ENCODE assay signal across 10 mouse cellular contexts in genomic region chr1:171096110-171096964, GRCm38 (mm10). TPM values are rescaled to one million over a fixed set of nuclear protein-coding genes. Genes with fewer than 3 reads are reported as not detected.
DNase-seq lines count a peak whose midpoint lies in the region; ATAC-seq lines count a peak whose summit lies in the region.
"Had no signal": no experiment of that assay in that cellular context is flagged by ENCODE, and none has a peak within 500 bp of the region (broad histone marks: within the 10 kb centered on the region; RNA-seq: fewer than 3 reads in every experiment).

No protein-coding gene starts in this region.

- H3K36me3 ChIP-seq in kidney, embryonic 15.5 days = no peaks in the 10 kb centered on the region
- no peaks in the 10 kb centered on the region for H3K36me3 ChIP-seq in embryonic facial prominence, embryonic 13.5 days
- no peaks in the 10 kb centered on the region for H3K36me3 ChIP-seq in liver, embryonic 15.5 days (replicated peaks)

- H3K4me1 ChIP-seq in kidney, embryonic 15.5 days = peaks cover 21% of the 10 kb centered on the region
- H3K4me1 ChIP-seq in embryonic facial prominence, embryonic 13.5 days = peaks cover 8% of the 10 kb centered on the region
- peaks cover 51% of the 10 kb centered on the region for H3K4me1 ChIP-seq in liver, embryonic 15.5 days (replicated peaks)

- peak overlapping the region; percentile 20; the same call in 1 of the 2 replicates for H3K4me3 ChIP-seq in kidney, embryonic 15.5 days (replicated peaks)
- H3K4me3 ChIP-seq in embryonic facial prominence, embryonic 13.5 days = no peak overlapping the region
- H3K4me3 ChIP-seq in liver, embryonic 15.5 days (replicated peaks) = no peak overlapping the region

- peak overlapping the region; percentile 45; the same call in 1 of the 2 replicates for H3K27ac ChIP-seq in kidney, embryonic 15.5 days
- H3K27ac ChIP-seq in embryonic facial prominence, embryonic 13.5 days = no peak overlapping the region; the same call in 1 of the 2 replicates
- no peak overlapping the region for H3K27ac ChIP-seq in liver, embryonic 15.5 days (replicated peaks)

- peak overlapping the region; percentile 47 for H3K4me2 ChIP-seq in kidney, embryonic 15.5 days
- peak overlapping the region; percentile 28 for H3K4me2 ChIP-seq in embryonic facial prominence, embryonic 13.5 days
- peak overlapping the region; percentile 20 for H3K4me2 ChIP-seq in liver, embryonic 15.5 days

- 20% methylated on average over 10 of the region's 10 CpGs for WGBS in kidney, embryonic 15.5 days
- 23% methylated on average over 10 of the region's 10 CpGs for WGBS in embryonic facial prominence, embryonic 13.5 days
- whole genome bisulfite sequencing in liver, embryonic 15.5 days (ENCODE audit: insufficient replicate concordance) = 38% methylated on average over 10 of the region's 10 CpGs

- no peak overlapping the region for H3K9ac ChIP-seq in kidney, embryonic 15.5 days
- H3K9ac ChIP-seq in embryonic facial prominence, embryonic 13.5 days = no peak overlapping the region
- H3K9ac ChIP-seq in liver, embryonic 15.5 days = no peak overlapping the region

- peak; percentile 68 for ATAC-seq in kidney, embryonic 15.5 days (replicated peaks; ENCODE audit: low FRiP score)
- no peak for ATAC-seq in embryonic facial prominence, embryonic 13.5 days (ENCODE audit: insufficient number of reproducible peaks, insufficient read depth, low FRiP score, low TSS enrichment, low read depth)
- ATAC-seq in liver, embryonic 15.5 days (ENCODE audit: insufficient read depth) = no peak

- peak; percentile 30 for DNase-seq in embryo, embryonic 11 days
- DNase-seq in embryo, embryonic 10.5 days (ENCODE audit: low spot score) = no peak
- DNase-seq in kidney, adult 9 months = no peak
- DNase-seq in thymus, adult 18-20 months = no peak
- no peak for DNase-seq in right cerebral cortex, adult 18-20 months
- DNase-seq: adrenal gland, postnatal 36 days; cerebellum, postnatal 14 days had no signal

- H3K9me3 ChIP-seq in kidney, embryonic 15.5 days (replicated peaks) = no peaks in the 10 kb centered on the region
- no peaks in the 10 kb centered on the region for H3K9me3 ChIP-seq in embryonic facial prominence, embryonic 13.5 days
- no peaks in the 10 kb centered on the region for H3K9me3 ChIP-seq in liver, embryonic 15.5 days (replicated peaks)

- no peaks in the 10 kb centered on the region for H3K27me3 ChIP-seq in kidney, embryonic 15.5 days
- no peaks in the 10 kb centered on the region; the same call in 1 of the 2 replicates for H3K27me3 ChIP-seq in embryonic facial prominence, embryonic 13.5 days
- H3K27me3 ChIP-seq in liver, embryonic 15.5 days = no peaks in the 10 kb centered on the region

RNA-seq across cellular contexts. Expression of gene Cfap126, which starts 17.4 kb away (rescaled TPM):
- 2.0 and 2.1 TPM in 2 replicates for polyA plus RNA-seq in kidney, embryonic 15.5 days (2015; fragmentation: Nextera tagmentation; extraction: Ambion mirVana)
- 1.3 and 2.1 TPM in 2 replicates for polyA plus RNA-seq in embryonic facial prominence, embryonic 13.5 days (2015; fragmentation: Nextera tagmentation; extraction: Ambion mirVana)
- 1.7 and 2.6 TPM in 2 replicates for polyA plus RNA-seq in liver, embryonic 15.5 days (2015; fragmentation: Nextera tagmentation; extraction: Ambion mirVana)

RNA-seq across cellular contexts. Expression of gene Fcgr3, which starts 31.6 kb away (rescaled TPM):
- 7.8 and 10.5 TPM in 2 replicates for polyA plus RNA-seq in kidney, embryonic 15.5 days (2015; fragmentation: Nextera tagmentation; extraction: Ambion mirVana)
- polyA plus RNA-seq in embryonic facial prominence, embryonic 13.5 days (2015; fragmentation: Nextera tagmentation; extraction: Ambion mirVana) = 9.4 and 10.1 TPM in 2 replicates
- polyA plus RNA-seq in liver, embryonic 15.5 days (2015; fragmentation: Nextera tagmentation; extraction: Ambion mirVana) = 27.2 and 28.0 TPM in 2 replicates

RNA-seq across cellular contexts. Expression of gene Sdhc, which starts 54.1 kb away (rescaled TPM):
- polyA plus RNA-seq in kidney, embryonic 15.5 days (2015; fragmentation: Nextera tagmentation; extraction: Ambion mirVana) = 307 and 309 TPM in 2 replicates
- polyA plus RNA-seq in embryonic facial prominence, embryonic 13.5 days (2015; fragmentation: Nextera tagmentation; extraction: Ambion mirVana) = 249 and 258 TPM in 2 replicates
- polyA plus RNA-seq in liver, embryonic 15.5 days (2015; fragmentation: Nextera tagmentation; extraction: Ambion mirVana) = 149 and 158 TPM in 2 replicates

RNA-seq across cellular contexts. Expression of gene Mpz, which starts 54.2 kb away (rescaled TPM):
- 0.86 and 0.99 TPM in 2 replicates for polyA plus RNA-seq in kidney, embryonic 15.5 days (2015; fragmentation: Nextera tagmentation; extraction: Ambion mirVana)
- 7.7 and 9.4 TPM in 2 replicates for polyA plus RNA-seq in embryonic facial prominence, embryonic 13.5 days (2015; fragmentation: Nextera tagmentation; extraction: Ambion mirVana)
- polyA plus RNA-seq in liver, embryonic 15.5 days (2015; fragmentation: Nextera tagmentation; extraction: Ambion mirVana) = not detected in 2 replicates
